Mouse (Mus musculus): Measurements from ENCODE around the gene Rpl9-ps6. TPM values are rescaled to one million over a fixed set of nuclear protein-coding genes. Genes with fewer than 3 reads are reported as not detected.

Rpl9-ps6 gene
- polyA plus RNA-seq, 1 experiment from 2014 or later = 47.4 TPM

DNA sequence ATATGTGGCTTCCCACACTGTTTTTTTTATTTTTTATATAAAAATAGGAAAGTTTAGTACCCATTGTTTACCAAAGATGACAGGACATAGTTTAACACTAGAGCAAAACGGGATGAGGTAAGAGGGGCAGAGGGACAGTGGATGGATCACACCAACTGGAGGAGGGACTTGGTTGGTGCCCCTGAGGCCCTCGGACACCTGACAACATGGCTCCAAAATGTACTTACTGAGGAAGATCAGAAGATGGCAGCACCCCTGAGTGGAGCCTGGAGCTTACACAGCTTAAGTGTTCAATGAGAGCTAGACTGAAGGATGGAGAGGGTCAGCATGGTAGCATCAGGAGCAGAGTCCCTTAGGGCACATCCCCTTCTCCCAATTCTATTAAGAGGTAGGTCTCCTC lies 27.0 kb downstream of the Rpl9-ps6 start:
- H3K4me3 ChIP-seq = no peak overlapping the region
- 95% methylated on average over 2 of the region's 2 CpGs for WGBS
- H3K27me3 ChIP-seq (replicated peaks) = no peaks in the 10 kb centered on the region
- no peak for ATAC-seq (replicated peaks)
- no peaks in the 10 kb centered on the region for H3K4me1 ChIP-seq
- H3K9me3 ChIP-seq = no peaks in the 10 kb centered on the region
- H3K36me3 ChIP-seq (replicated peaks) = no peaks in the 10 kb centered on the region
- no peak overlapping the region for H3K27ac ChIP-seq
- no peak overlapping the region for H3K9ac ChIP-seq
- H3K4me2 ChIP-seq = no peak overlapping the region

- H3K27me3 ChIP-seq (replicated peaks) = no peaks in the 10 kb centered on the region
- H3K4me3 ChIP-seq = no peak overlapping the region
- no peaks in the 10 kb centered on the region for H3K4me1 ChIP-seq
- H3K36me3 ChIP-seq (replicated peaks) = no peaks in the 10 kb centered on the region
- WGBS = 81% methylated on average over 3 of the region's 3 CpGs
- no peak overlapping the region for H3K9ac ChIP-seq
- H3K4me2 ChIP-seq = no peak overlapping the region
- no peak for ATAC-seq (replicated peaks)
- no peaks in the 10 kb centered on the region for H3K9me3 ChIP-seq
- H3K27ac ChIP-seq = no peak overlapping the region
Observed at GRCm38 (mm10) chr19:32425856-32426255, 40.5 kb downstream of the Rpl9-ps6 start.

DNA sequence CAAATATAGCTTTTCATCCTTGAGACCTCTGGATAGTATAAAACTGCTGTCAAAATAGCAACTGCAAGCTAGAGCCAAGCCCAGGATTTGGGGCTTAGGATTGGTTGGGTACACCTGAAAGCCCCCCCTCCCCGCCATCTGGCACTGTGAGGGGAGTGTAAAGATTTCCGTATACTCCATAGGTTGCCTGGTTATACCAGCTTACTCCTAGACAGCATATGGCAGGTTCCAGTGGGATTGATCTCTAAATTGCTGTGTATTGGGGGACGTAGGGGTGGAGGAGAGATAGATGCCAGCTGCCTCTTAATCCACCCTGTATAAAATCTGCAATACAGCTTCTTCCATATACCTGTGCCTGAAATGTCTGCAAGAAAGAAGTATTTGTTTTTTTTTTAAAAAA lies 41.7 kb downstream of the Rpl9-ps6 start:
- no peaks in the 10 kb centered on the region for H3K36me3 ChIP-seq (replicated peaks)
- no peaks in the 10 kb centered on the region for H3K9me3 ChIP-seq
- H3K27me3 ChIP-seq (replicated peaks) = no peaks in the 10 kb centered on the region
- 83% methylated on average over 3 of the region's 3 CpGs for WGBS
- H3K9ac ChIP-seq = no peak overlapping the region
- no peak for ATAC-seq (replicated peaks)
- no peak overlapping the region for H3K4me3 ChIP-seq
- H3K4me1 ChIP-seq = no peaks in the 10 kb centered on the region
- no peak overlapping the region for H3K4me2 ChIP-seq
- H3K27ac ChIP-seq = no peak overlapping the region

GRCm38 (mm10) chr19:32419069-32419468 lies 47.3 kb downstream of the Rpl9-ps6 start:
- WGBS = 80% methylated on average over 3 of the region's 3 CpGs
- no peak overlapping the region for H3K4me3 ChIP-seq
- no peak for ATAC-seq (replicated peaks)
- no peaks in the 10 kb centered on the region for H3K9me3 ChIP-seq
- no peaks in the 10 kb centered on the region for H3K27me3 ChIP-seq (replicated peaks)
- no peak overlapping the region for H3K27ac ChIP-seq
- H3K4me2 ChIP-seq = no peak overlapping the region
- no peak overlapping the region for H3K9ac ChIP-seq
- no peaks in the 10 kb centered on the region for H3K4me1 ChIP-seq
- no peaks in the 10 kb centered on the region for H3K36me3 ChIP-seq (replicated peaks)

DNA sequence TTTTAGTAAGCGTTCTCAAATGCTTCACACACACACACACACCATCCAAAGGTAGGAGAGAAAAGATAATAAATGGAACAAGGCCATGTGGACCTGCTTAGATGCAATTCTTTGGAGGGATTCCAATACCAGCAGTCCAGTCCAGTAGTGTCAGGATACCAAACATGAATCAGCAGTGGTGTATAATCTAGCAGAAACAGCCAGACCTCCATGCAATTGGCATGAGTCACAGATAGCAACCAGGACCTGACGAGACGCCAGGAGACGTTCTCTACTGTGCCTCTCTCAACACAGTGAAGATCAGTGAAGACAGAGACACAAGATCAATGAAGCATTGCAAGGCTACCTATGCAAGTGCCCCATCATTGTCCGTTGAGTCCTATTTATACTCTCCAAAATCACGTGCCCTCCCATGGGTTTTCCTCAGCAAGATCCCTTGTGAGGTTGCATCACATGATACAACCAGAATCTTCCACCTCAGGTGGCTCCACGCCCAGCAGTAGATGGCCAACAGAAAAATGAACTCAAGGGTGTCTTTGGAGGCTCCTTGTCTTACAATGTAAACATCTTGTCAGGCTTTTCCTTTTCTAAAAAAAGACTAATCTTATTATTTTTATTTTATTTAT lies 49.6 kb downstream of the Rpl9-ps6 start:
- Histone ChIP-seq H3K36me3 (replicated peaks) (no peaks in the 10 kb centered on the region), H3K4me1 (no peaks in the 10 kb centered on the region), H3K4me2 (no peak overlapping the region), H3K4me3 (no peak overlapping the region), H3K27me3 (replicated peaks) (no peaks in the 10 kb centered on the region), H3K9me3 (no peaks in the 10 kb centered on the region), H3K9ac (no peak overlapping the region), H3K27ac (no peak overlapping the region)
- 86% methylated on average over 7 of the region's 7 CpGs for WGBS
- ATAC-seq (replicated peaks) = no peak

Other genes starting within 250 kb of the Rpl9-ps6 start
- 21.5 and 22.3 TPM in 2 replicates for gene Sgms1, start 76.9 kb downstream of the Rpl9-ps6 start, polyA plus RNA-seq (2015; fragmentation: Nextera tagmentation; extraction: Ambion mirVana)
- gene Minpp1, start 19.2 kb upstream of the Rpl9-ps6 start, polyA plus RNA-seq (2015; fragmentation: Nextera tagmentation; extraction: Ambion mirVana) = 63.0 and 63.2 TPM in 2 replicates
- 0.81 and 1.1 TPM in 2 replicates for gene Papss2, start 129.2 kb upstream of the Rpl9-ps6 start, polyA plus RNA-seq (2015; fragmentation: Nextera tagmentation; extraction: Ambion mirVana)

All from midbrain, embryonic 15.5 days (tissue).